Mouse (Mus musculus): ENCODE results near the gene Vmn1r192. TPM values are rescaled to one million over a fixed set of nuclear protein-coding genes. Genes with fewer than 3 reads are reported as not detected.

Gene Vmn1r192
- polyA plus RNA-seq (2012; rRNA removed) = not detected in 2 replicates

DNA sequence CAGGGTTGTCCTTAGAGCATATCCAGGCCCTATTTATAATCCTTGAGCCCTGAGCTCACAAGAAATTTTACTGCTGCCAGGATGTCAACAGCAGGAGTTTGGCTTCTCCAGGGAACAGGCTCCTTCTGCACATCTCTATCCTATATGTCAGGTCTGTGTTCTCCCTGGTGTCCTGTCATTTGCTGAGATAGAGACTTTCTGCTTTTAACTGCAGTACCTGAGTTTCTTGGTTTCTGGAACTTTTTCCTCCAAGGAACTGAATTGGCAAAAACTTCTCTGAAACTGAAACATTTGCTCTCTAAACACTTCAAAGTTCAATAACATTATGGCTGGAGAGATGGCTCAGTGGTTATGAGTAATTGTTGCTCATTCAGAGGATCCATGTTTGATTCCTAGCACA lies at the start of gene Vmn1r192:
Gene Vmn1r192, minus strand, starts transcription at position 101 of the 400 bp plus-strand sequence.

DNA sequence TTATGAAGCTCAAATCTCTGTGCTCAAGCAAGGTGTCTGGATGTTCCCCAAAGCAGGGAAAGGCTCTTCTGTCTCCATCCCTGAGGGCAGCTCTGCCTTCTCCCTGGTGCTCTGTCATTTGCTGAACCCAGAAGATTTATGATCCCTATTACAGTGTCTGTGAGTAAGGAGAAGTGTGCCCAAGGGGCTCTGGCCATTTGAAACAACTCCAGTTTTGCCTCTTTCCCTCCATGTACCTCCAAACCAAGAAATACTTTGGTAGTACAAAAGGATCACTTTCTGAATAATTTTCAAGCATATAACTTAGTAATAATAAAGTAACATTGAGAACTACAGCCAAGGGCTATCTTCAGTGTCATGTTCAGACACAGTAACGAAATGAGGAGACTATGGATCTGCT lies 32.1 kb upstream of the Vmn1r192 start, which contains the start of gene Vmn1r193:
Gene Vmn1r193, minus strand, starts transcription at position 101 of the 400 bp plus-strand sequence.

DNA sequence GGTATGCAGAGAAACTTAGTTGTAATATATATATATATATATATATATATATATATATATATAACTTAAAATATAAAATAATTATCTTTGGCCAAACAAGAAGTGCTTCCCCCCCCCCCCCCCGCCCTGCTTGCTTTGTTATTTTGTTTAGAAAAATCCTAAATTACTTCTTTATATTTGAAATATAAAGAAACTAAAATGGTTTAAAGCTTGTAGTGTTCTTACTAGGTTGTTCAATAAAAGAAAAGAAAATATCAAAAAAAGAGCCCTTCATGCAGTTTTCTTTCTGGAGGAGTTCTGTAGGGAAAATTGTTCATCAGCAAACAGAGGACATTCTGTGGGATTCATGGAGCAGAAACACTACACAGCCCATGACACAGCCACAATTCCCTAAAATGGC lies 7.1 kb downstream of the Vmn1r192 start, which contains the start of gene Vmn1r191:
Gene Vmn1r191, minus strand, starts transcription at position 101 of the 400 bp plus-strand sequence.

Other genes starting within 250 kb of the Vmn1r192 start
- gene Zfp184, start 246.0 kb downstream of the Vmn1r192 start, polyA plus RNA-seq (2012; rRNA removed) = 13.1 and 15.7 TPM in 2 replicates
- not detected in 2 replicates for gene Pom121l2, start 209.9 kb downstream of the Vmn1r192 start, polyA plus RNA-seq (2012; rRNA removed)
- gene Prss16, start 181.4 kb downstream of the Vmn1r192 start, polyA plus RNA-seq (2012; rRNA removed) = 0.09 and 0.18 TPM in 2 replicates
- gene Hist1h2ah, start 155.6 kb downstream of the Vmn1r192 start, polyA plus RNA-seq (2012; rRNA removed) = 2.9 and 4.5 TPM in 2 replicates
- 11.7 and 20.3 TPM in 2 replicates for gene Hist1h2bk, start 155.3 kb downstream of the Vmn1r192 start, polyA plus RNA-seq (2012; rRNA removed)
- 26.1 and 35.7 TPM in 2 replicates for gene Hist1h4i, start 149.8 kb downstream of the Vmn1r192 start, polyA plus RNA-seq (2012; rRNA removed)
- gene Hist1h2ag, start 148.2 kb downstream of the Vmn1r192 start, polyA plus RNA-seq (2012; rRNA removed) = 32.8 and 39.2 TPM in 2 replicates
- gene Hist1h2bj, start 147.9 kb downstream of the Vmn1r192 start, polyA plus RNA-seq (2012; rRNA removed) = 11.0 and 15.5 TPM in 2 replicates
- gene Vmn1r188, start 106.7 kb downstream of the Vmn1r192 start, polyA plus RNA-seq (2012; rRNA removed) = under 0.01 TPM in 1 of 2 replicates, not detected in the other
- not detected in 2 replicates for gene Vmn1r189, start 85.3 kb downstream of the Vmn1r192 start, polyA plus RNA-seq (2012; rRNA removed)
- not detected in 2 replicates for gene Vmn1r191, start 7.2 kb downstream of the Vmn1r192 start, polyA plus RNA-seq (2012; rRNA removed)
- gene Vmn1r193, start 32.0 kb upstream of the Vmn1r192 start, polyA plus RNA-seq (2012; rRNA removed) = not detected in 2 replicates
- gene Vmn1r194, start 53.1 kb upstream of the Vmn1r192 start, polyA plus RNA-seq (2012; rRNA removed) = not detected in 2 replicates
- gene Vmn1r195, start 79.4 kb upstream of the Vmn1r192 start, polyA plus RNA-seq (2012; rRNA removed) = not detected in 2 replicates
- not detected in 2 replicates for gene Vmn1r196, start 98.8 kb upstream of the Vmn1r192 start, polyA plus RNA-seq (2012; rRNA removed)
- gene Vmn1r197, start 133.4 kb upstream of the Vmn1r192 start, polyA plus RNA-seq (2012; rRNA removed) = not detected in 2 replicates
- gene Vmn1r198, start 159.2 kb upstream of the Vmn1r192 start, polyA plus RNA-seq (2012; rRNA removed) = not detected in 2 replicates
- not detected in 2 replicates for gene Vmn1r199, start 188.7 kb upstream of the Vmn1r192 start, polyA plus RNA-seq (2012; rRNA removed)
- not detected in 2 replicates for gene Vmn1r200, start 199.2 kb upstream of the Vmn1r192 start, polyA plus RNA-seq (2012; rRNA removed)

All from central nervous system, embryonic 14 days (tissue).